Mouse (Mus musculus) brain, embryonic 14.5 days (tissue): Measurements from ENCODE around the gene Msl3.

Experiments used
- CTCF ChIP-seq: fragments of 200-500 bp; IDR thresholded peaks from 2 replicates; pipeline ENCODE4 v1.5.1; 2012; ENCODE audit warnings: inconsistent platforms, mild to moderate bottlenecking, moderate library complexity, borderline replicate concordance; ENCODE audit not compliant: insufficient read depth, insufficient read length; ENCODE audit errors: extremely low read depth
- POLR2A ChIP-seq: fragments of 200-500 bp; IDR thresholded peaks from 2 replicates; pipeline ENCODE4 v1.6.1; 2012; ENCODE audit warnings: mild to moderate bottlenecking, inconsistent platforms, borderline replicate concordance; ENCODE audit not compliant: poor library complexity, insufficient read depth, insufficient read length, severe bottlenecking; ENCODE audit errors: extremely low read depth

DNA sequence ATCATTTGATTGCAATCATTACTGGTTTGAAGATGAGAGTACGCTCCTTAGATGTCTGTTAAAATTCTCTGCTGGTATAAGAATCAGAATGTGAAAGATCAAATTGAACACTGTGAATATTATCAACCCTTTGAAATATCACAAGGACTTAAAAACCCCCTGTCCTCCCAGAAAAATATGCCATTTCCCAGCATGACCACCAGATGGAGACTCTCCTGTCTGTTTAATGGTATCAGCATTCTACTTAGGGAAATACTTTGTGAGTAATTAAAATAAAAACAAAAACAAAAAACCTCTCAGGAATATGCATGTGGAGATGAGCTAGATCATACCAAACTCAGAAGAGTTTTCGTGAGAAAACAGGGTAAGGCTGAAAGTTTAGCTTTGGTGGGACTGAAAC is 44.3 kb upstream of the Msl3 start:
- TF ChIP-seq CTCF = no peak
- TF ChIP-seq POLR2A = no peak
